8 mouse cellular contexts compared by ENCODE assay signal in the genomic region with DNA sequence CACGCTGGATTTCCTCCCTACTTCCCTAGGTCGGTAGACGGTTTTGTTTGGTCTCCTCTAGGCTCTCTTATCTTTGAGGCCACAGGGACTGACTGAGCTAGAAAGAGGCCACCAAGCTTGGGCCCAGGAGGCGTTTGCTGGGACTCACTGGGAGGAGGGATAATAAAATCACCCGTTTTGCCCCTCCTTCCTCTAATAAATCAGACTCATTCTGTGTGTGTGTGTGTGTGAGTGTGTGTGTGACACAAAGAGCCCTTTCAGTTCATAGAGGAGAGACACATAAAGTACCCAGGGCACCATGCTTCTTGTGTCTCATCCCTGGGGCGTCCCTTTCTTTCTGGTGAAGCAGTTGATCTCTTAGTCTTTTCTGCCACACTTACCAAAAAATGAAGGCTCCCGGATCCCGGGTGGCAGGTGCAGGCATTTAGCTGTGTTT. TPM values are rescaled to one million over a fixed set of nuclear protein-coding genes. Genes with fewer than 3 reads are reported as not detected.
DNase-seq lines count a peak whose midpoint lies in the region; ATAC-seq lines count a peak whose summit lies in the region.

No protein-coding gene starts in this region.

- no peaks in the 10 kb centered on the region for H3K36me3 ChIP-seq in embryonic facial prominence, embryonic 10.5 days (replicated peaks)
- no peaks in the 10 kb centered on the region for H3K36me3 ChIP-seq in hindbrain, embryonic 13.5 days
- H3K36me3 ChIP-seq in liver, embryonic 16.5 days (ENCODE audit: control insufficient read depth, insufficient read depth), result no peaks in the 10 kb centered on the region

- ATAC-seq in hindbrain, embryonic 13.5 days (ENCODE audit: low FRiP score), result peak; percentile 9
- peak; percentile 14; the same call in 1 of the 2 replicates for ATAC-seq in liver, embryonic 16.5 days (ENCODE audit: low read depth)

- no peaks in the 10 kb centered on the region for H3K9me3 ChIP-seq in embryonic facial prominence, embryonic 10.5 days
- H3K9me3 ChIP-seq in hindbrain, embryonic 13.5 days, result no peaks in the 10 kb centered on the region
- no peaks in the 10 kb centered on the region for H3K9me3 ChIP-seq in liver, embryonic 16.5 days (replicated peaks; ENCODE audit: control insufficient read depth, low read length)

- peaks cover 16% of the 10 kb centered on the region for H3K27me3 ChIP-seq in embryonic facial prominence, embryonic 10.5 days (replicated peaks; ENCODE audit: low read depth, poor library complexity, severe bottlenecking)
- no peaks in the 10 kb centered on the region for H3K27me3 ChIP-seq in hindbrain, embryonic 13.5 days
- no peaks in the 10 kb centered on the region for H3K27me3 ChIP-seq in liver, embryonic 16.5 days (ENCODE audit: control insufficient read depth, insufficient read depth, low read depth, low read length)

- peak overlapping the region; percentile 63 for H3K4me2 ChIP-seq in hindbrain, embryonic 13.5 days
- H3K4me2 ChIP-seq in liver, embryonic 16.5 days (ENCODE audit: low read depth, low read length), result peak overlapping the region; percentile 89

- peak overlapping the region; percentile 97 for H3K4me3 ChIP-seq in embryonic facial prominence, embryonic 10.5 days
- H3K4me3 ChIP-seq in hindbrain, embryonic 13.5 days, result peak overlapping the region; percentile 98
- peak overlapping the region; percentile 84 for H3K4me3 ChIP-seq in liver, embryonic 16.5 days (ENCODE audit: low read depth, low read length)

- H3K27ac ChIP-seq in embryonic facial prominence, embryonic 10.5 days (replicated peaks), result peak overlapping the region; percentile 96
- H3K27ac ChIP-seq in hindbrain, embryonic 13.5 days, result peak overlapping the region; percentile 99
- H3K27ac ChIP-seq in liver, embryonic 16.5 days (ENCODE audit: low read length), result peak overlapping the region; percentile 73; the same call in 1 of the 2 replicates

- H3K4me1 ChIP-seq in embryonic facial prominence, embryonic 10.5 days, result peaks cover 50% of the 10 kb centered on the region
- peaks cover 54% of the 10 kb centered on the region for H3K4me1 ChIP-seq in hindbrain, embryonic 13.5 days (replicated peaks)
- H3K4me1 ChIP-seq in liver, embryonic 16.5 days (ENCODE audit: control insufficient read depth, low read depth, low read length), result peaks cover 19% of the 10 kb centered on the region

- WGBS in embryonic facial prominence, embryonic 10.5 days, result 4% methylated on average over 8 of the region's 8 CpGs
- WGBS in hindbrain, embryonic 13.5 days, result 0% methylated on average over 8 of the region's 8 CpGs
- 5% methylated on average over 8 of the region's 8 CpGs for WGBS in liver, embryonic 16.5 days (ENCODE audit: insufficient replicate concordance)

- H3K9ac ChIP-seq in hindbrain, embryonic 13.5 days, result peak overlapping the region; percentile 100
- H3K9ac ChIP-seq in liver, embryonic 16.5 days (ENCODE audit: low read depth, low read length), result peak overlapping the region; percentile 77; the same call in 1 of the 2 replicates

- DNase-seq in kidney, adult 9 months, result peak; percentile 19
- no peak for DNase-seq in kidney, adult 11 months
- peak; percentile 25 for DNase-seq in T-cell, adult 2 months (ENCODE audit: low spot score)
- no peak for DNase-seq in embryonic facial prominence, embryonic 10.5 days (ENCODE audit: low spot score)
- DNase-seq in retina, postnatal 7 days (ENCODE audit: low read depth, low spot score), result peak; percentile 24
- DNase-seq in urinary bladder, postnatal 36 days (ENCODE audit: low spot score in 2 of 2), result no peak

RNA-seq across cellular contexts. Expression of a gene that starts 2.1 kb away (rescaled TPM):
- 20.2 and 21.5 TPM in 2 replicates for polyA plus RNA-seq in embryonic facial prominence, embryonic 10.5 days (2016; fragmentation: Nextera tagmentation; extraction: Ambion mirVana)
- 68.3 and 71.0 TPM in 2 replicates for polyA plus RNA-seq in hindbrain, embryonic 13.5 days (2015; fragmentation: Nextera tagmentation; extraction: Ambion mirVana)
- 4.5 and 5.9 TPM in 2 replicates for polyA plus RNA-seq in liver, embryonic 16.5 days (2015; fragmentation: Nextera tagmentation; extraction: Ambion mirVana)

Comparison
In these comparisons a context has a peak if more than half of its experiments do, and no peak if none do; other contexts are left out.
1. DNase-seq: peak in kidney, adult 9 months (single experiment), T-cell, adult 2 months (single experiment) and retina, postnatal 7 days (single experiment); none in kidney, adult 11 months (single experiment), embryonic facial prominence, embryonic 10.5 days (single experiment) and urinary bladder, postnatal 36 days (0 of 2).
2. Peak in every context shown above with its lines, with median percentiles within 50 percentile points of each other: H3K27ac ChIP-seq and H3K4me3 ChIP-seq.